8 mouse cellular contexts compared by ENCODE assay signal in genomic region chr17:59013091-59013459, GRCm38 (mm10). TPM values are rescaled to one million over a fixed set of nuclear protein-coding genes. Genes with fewer than 3 reads are reported as not detected.
DNase-seq lines count a peak whose midpoint lies in the region; ATAC-seq and TF ChIP-seq lines count a peak whose summit lies in the region.

Gene Nudt12, minus strand, starts transcription at chr17:59013372.

- H3K4me2 ChIP-seq in forebrain, embryonic 16.5 days (ENCODE audit: low read length), result peak within 1 kb of the TSS; percentile 89
- peak within 1 kb of the TSS; percentile 73 for H3K4me2 ChIP-seq in liver, postnatal 0 days (ENCODE audit: low read depth, low read length)
- H3K4me2 ChIP-seq in neural tube, embryonic 14.5 days (ENCODE audit: low read depth, low read length), result peak within 1 kb of the TSS; percentile 58

- peak within 1 kb of the TSS; percentile 39 for H3K9ac ChIP-seq in ES-Bruce4 (ENCODE audit: low read depth, poor library complexity, severe bottlenecking)
- H3K9ac ChIP-seq in forebrain, embryonic 16.5 days (replicated peaks; ENCODE audit: low read depth, low read length), result peak within 1 kb of the TSS; percentile 66
- peak within 1 kb of the TSS; percentile 86 for H3K9ac ChIP-seq in liver, postnatal 0 days (replicated peaks)
- H3K9ac ChIP-seq in neural tube, embryonic 14.5 days (replicated peaks; ENCODE audit: low read depth, low read length), result peak within 1 kb of the TSS; percentile 49; the same call in 1 of the 2 replicates

- ATAC-seq in forebrain, embryonic 16.5 days, result peak; percentile 81
- peak; percentile 86 for ATAC-seq in liver, postnatal 0 days
- peak; percentile 89 for ATAC-seq in neural tube, embryonic 14.5 days (ENCODE audit: low read depth)

- no peaks in the 10 kb centered on the region for H3K36me3 ChIP-seq in ES-Bruce4 (ENCODE audit: control insufficient read depth, insufficient read depth, low read length, poor library complexity, severe bottlenecking)
- H3K36me3 ChIP-seq in forebrain, embryonic 16.5 days (ENCODE audit: control insufficient read depth, insufficient read depth), result no peaks in the 10 kb centered on the region
- 0 out of 2 replicates have a peak, but pooled peaks cover 5% of the 10 kb centered on the region for H3K36me3 ChIP-seq in liver, postnatal 0 days (replicated peaks; ENCODE audit: insufficient read depth, low read length)
- no peaks in the 10 kb centered on the region for H3K36me3 ChIP-seq in neural tube, embryonic 14.5 days (ENCODE audit: control insufficient read depth, insufficient read depth, low read length)

- no peaks in the 10 kb centered on the region for H3K9me3 ChIP-seq in ES-Bruce4 (replicated peaks; ENCODE audit: control insufficient read depth, insufficient read depth, low read length, poor library complexity, severe bottlenecking)
- no peaks in the 10 kb centered on the region for H3K9me3 ChIP-seq in forebrain, embryonic 16.5 days (ENCODE audit: control insufficient read depth, low read length)
- no peaks in the 10 kb centered on the region for H3K9me3 ChIP-seq in liver, postnatal 0 days (ENCODE audit: low read length)
- no peaks in the 10 kb centered on the region for H3K9me3 ChIP-seq in neural tube, embryonic 14.5 days (ENCODE audit: control insufficient read depth, low read length)

- H3K4me3 ChIP-seq in ES-Bruce4 (ENCODE audit: low read depth, low read length), result peak within 1 kb of the TSS; percentile 69
- peak within 1 kb of the TSS; percentile 70 for H3K4me3 ChIP-seq in cerebellum, adult 2 months (replicated peaks; ENCODE audit: insufficient read depth, low read depth, low read length)
- peak within 1 kb of the TSS; percentile 72 for H3K4me3 ChIP-seq in forebrain, embryonic 16.5 days (replicated peaks; ENCODE audit: low read length)
- peak within 1 kb of the TSS; percentile 77 for H3K4me3 ChIP-seq in liver, postnatal 0 days (ENCODE audit: low read depth, low read length)
- H3K4me3 ChIP-seq in neural tube, embryonic 14.5 days (ENCODE audit: low read depth, low read length), result peak within 1 kb of the TSS; percentile 71

- under 1% methylated on average over 22 of the region's 22 CpGs for WGBS in cerebellum, adult 2 months
- under 1% methylated on average over 22 of the region's 22 CpGs for WGBS in forebrain, embryonic 16.5 days
- WGBS in liver, postnatal 0 days (ENCODE audit: insufficient replicate concordance), result under 1% methylated on average over 22 of the region's 22 CpGs
- WGBS in neural tube, embryonic 14.5 days, result 1% methylated on average over 22 of the region's 22 CpGs

- no peak within 1 kb of the TSS for H3K27ac ChIP-seq in ES-Bruce4 (ENCODE audit: insufficient read depth, low read length)
- no peak within 1 kb of the TSS for H3K27ac ChIP-seq in cerebellum, adult 2 months (ENCODE audit: insufficient read depth, low read length)
- H3K27ac ChIP-seq in forebrain, embryonic 16.5 days (ENCODE audit: low read length), result no peak within 1 kb of the TSS
- H3K27ac ChIP-seq in liver, postnatal 0 days (ENCODE audit: low read depth), result peak within 1 kb of the TSS; percentile 94
- no peak within 1 kb of the TSS for H3K27ac ChIP-seq in neural tube, embryonic 14.5 days (ENCODE audit: low read depth, low read length)

- H3K27me3 ChIP-seq in ES-Bruce4 (ENCODE audit: control insufficient read depth, insufficient read depth, low read length, poor library complexity, severe bottlenecking), result no peaks in the 10 kb centered on the region
- H3K27me3 ChIP-seq in cerebellum, adult 2 months (ENCODE audit: control insufficient read depth, insufficient read depth, low read length), result no peaks in the 10 kb centered on the region
- H3K27me3 ChIP-seq in forebrain, embryonic 16.5 days (replicated peaks; ENCODE audit: control insufficient read depth, insufficient read depth, low read length), result no peaks in the 10 kb centered on the region
- H3K27me3 ChIP-seq in liver, postnatal 0 days (ENCODE audit: insufficient read depth, low read length), result no peaks in the 10 kb centered on the region
- H3K27me3 ChIP-seq in neural tube, embryonic 14.5 days (ENCODE audit: control insufficient read depth, insufficient read depth, low read length), result no peaks in the 10 kb centered on the region

- TF ChIP-seq CTCF in ES-Bruce4 (IDR thresholded peaks at IDR 0.05; ENCODE audit: low read depth, low read length), result no peak
- TF ChIP-seq CTCF in cerebellum, adult 2 months (IDR thresholded peaks at IDR 0.05; ENCODE audit: borderline replicate concordance, insufficient read depth, low read depth, low read length), result no peak
- TF ChIP-seq CTCF in liver, postnatal 0 days (IDR thresholded peaks at IDR 0.05; ENCODE audit: low read depth), result no peak

- no peak for TF ChIP-seq EP300 in ES-Bruce4 (IDR thresholded peaks at IDR 0.05; ENCODE audit: insufficient read depth, low read depth, low read length)
- TF ChIP-seq EP300 in liver, postnatal 0 days (IDR thresholded peaks at IDR 0.05; ENCODE audit: low read depth), result no peak

- TF ChIP-seq POLR2A in ES-Bruce4 (IDR thresholded peaks at IDR 0.05; ENCODE audit: insufficient read depth, low read length), result no peak
- TF ChIP-seq POLR2A in cerebellum, adult 2 months (IDR thresholded peaks at IDR 0.05; ENCODE audit: borderline replicate concordance, insufficient read depth, low read length), result no peak

- peak; percentile 70 to 73 for DNase-seq in cerebellum, adult 2 months
- peak; percentile 40 for DNase-seq in heart, postnatal 25 days (ENCODE audit: low spot score)
- peak; percentile 37 to 58 for DNase-seq in layer of hippocampus, adult 18-20 months (ENCODE audit: low spot score in 2 of 2)
- peak; percentile 73 for DNase-seq in liver, postnatal 0 days
- DNase-seq in thymus, adult 18-20 months, result peak; percentile 31 to 45

- no peaks in the 10 kb centered on the region for H3K4me1 ChIP-seq in ES-Bruce4 (ENCODE audit: control insufficient read depth, insufficient read depth, low read length)
- H3K4me1 ChIP-seq in cerebellum, adult 2 months (ENCODE audit: control insufficient read depth, insufficient read depth, low read length), result no peaks in the 10 kb centered on the region
- H3K4me1 ChIP-seq in forebrain, embryonic 16.5 days (replicated peaks; ENCODE audit: control insufficient read depth, insufficient read depth, low read length), result peaks cover 4% of the 10 kb centered on the region; the same call in 1 of the 2 replicates
- H3K4me1 ChIP-seq in liver, postnatal 0 days (ENCODE audit: insufficient read depth), result no peaks in the 10 kb centered on the region
- H3K4me1 ChIP-seq in neural tube, embryonic 14.5 days (ENCODE audit: control insufficient read depth, insufficient read depth, low read length), result no peaks in the 10 kb centered on the region

- intact Hi-C loops in heart, postnatal 25 days (cut with DNase I), result no loop called here

RNA-seq across cellular contexts. Expression of gene Nudt12, which starts in this region (rescaled TPM):
- 5.1 and 6.2 TPM in 2 replicates for polyA plus RNA-seq in ES-Bruce4 (2011; ENCODE audit: insufficient read depth, insufficient read length, low read depth, missing spikeins)
- 6.5 and 7.7 TPM in 2 replicates for polyA plus RNA-seq in cerebellum, adult 2 months (2012; rRNA removed)
- 3.0 and 3.9 TPM in 2 replicates for polyA plus RNA-seq in forebrain, embryonic 16.5 days (2015; fragmentation: Nextera tagmentation; extraction: Ambion mirVana)
- total RNA-seq in heart, postnatal 25 days (2021), result 10 to 100 TPM; 11.9 to 13.0 TPM
- total RNA-seq in layer of hippocampus, adult 18-20 months (2021), result 10 to 100 TPM; 10.7 to 13.7 TPM
- 6.6 and 7.7 TPM in 2 replicates for polyA plus RNA-seq in liver, postnatal 0 days (2015; fragmentation: Nextera tagmentation; extraction: Ambion mirVana)
- 4.4 and 6.1 TPM in 2 replicates for polyA plus RNA-seq in neural tube, embryonic 14.5 days (2014; fragmentation: Nextera tagmentation; extraction: Ambion mirVana)
